Mouse (Mus musculus): ENCODE data around the gene Bptf.
"Not testable (repeated sequence)": the region's sequence is repeated elsewhere in the genome, so short reads cannot be mapped to it uniquely, and the experiment has no call there.

The Bptf gene

GRCm38 (mm10) chr11:106994246-106995085 is 137.5 kb downstream of the Bptf start:
- no peak for DNase-seq (ENCODE audit: extremely low spot score, low read depth, low spot score)

- DNase-seq (ENCODE audit: extremely low spot score, low read depth, low spot score) = no peak
These were observed 144.5 kb downstream of the Bptf start for GRCm38 (mm10) chr11:106987384-106987783.

GRCm38 (mm10) chr11:106985979-106986604 is 145.8 kb downstream of the Bptf start:
- not testable (repeated sequence) for DNase-seq (ENCODE audit: extremely low spot score, low read depth, low spot score)

Measured in hindlimb bud, embryonic 11.5 days (tissue).